Mouse (Mus musculus) liver, adult 2 months (tissue): ENCODE data around the gene Cacng2.

Experiments used
- CTCF ChIP-seq: fragments of 200-500 bp; IDR thresholded peaks from 2 replicates; pipeline ENCODE4 v1.5.1; 2011; ENCODE audit warnings: low read depth, low read length, control low read depth
- POLR2A ChIP-seq: fragments of 200-500 bp; IDR thresholded peaks from 2 replicates; pipeline ENCODE4 v1.6.1; 2011; ENCODE audit warnings: low read length, control low read depth; ENCODE audit not compliant: insufficient read depth; ENCODE audit errors: extremely low read depth

GRCm38 (mm10) chr15:78001400-78001799 is 118.4 kb downstream of the Cacng2 start:
- TF ChIP-seq CTCF (no peak), POLR2A (no peak)
